Mouse (Mus musculus): ENCODE measurements around the gene Peli2.

GRCm38 (mm10) chr14:48099354-48099753 lies 21.3 kb upstream of the Peli2 start:
- TF ChIP-seq CTCF (IDR thresholded peaks at IDR 0.05) (no peak), EP300 (IDR thresholded peaks at IDR 0.05) (no peak)
